Mouse (Mus musculus) hindbrain, embryonic 14.5 days (tissue): Measurements from ENCODE around the gene Rapgef6. TPM values are rescaled to one million over a fixed set of nuclear protein-coding genes. Genes with fewer than 3 reads are reported as not detected.

ENCODE experiments used
- ATAC-seq: fragments of 200-750 bp; cut with Nextera tagmentation; 2 replicates; pipeline ENCODE4 v1.8.0; 2017; ENCODE audit warnings: moderate number of reproducible peaks, mild to moderate bottlenecking, moderate TSS enrichment, moderate library complexity; ENCODE audit not compliant: low FRiP score
- DNase-seq: peaks from one replicate; pipeline ENCODE4 v3.0.0-alpha.2; 2015; ENCODE audit warnings: low spot score
- H3K27ac ChIP-seq: fragments of 300-500 bp; sonication (generic); 2 replicates; pipeline ENCODE4 v1.5.1; 2014; ENCODE audit warnings: mild to moderate bottlenecking, moderate library complexity
- H3K27me3 ChIP-seq: fragments of 300-500 bp; sonication (generic); 2 replicates; pipeline ENCODE4 v1.6.1; 2014; ENCODE audit warnings: mild to moderate bottlenecking, low read length, mixed read lengths; ENCODE audit not compliant: control insufficient read depth, insufficient read depth
- H3K36me3 ChIP-seq: fragments of 300-500 bp; sonication (generic); replicated peaks from 2 replicates; pipeline ENCODE4 v1.6.1; 2014; ENCODE audit not compliant: control insufficient read depth, insufficient read depth
- H3K4me1 ChIP-seq: fragments of 300-500 bp; sonication (generic); replicated peaks from 2 replicates; pipeline ENCODE4 v1.6.1; 2014; ENCODE audit warnings: antibody characterized with exemption, low read length, mixed read lengths; ENCODE audit not compliant: control insufficient read depth, insufficient read depth
- H3K4me2 ChIP-seq: fragments of 300-500 bp; sonication (generic); replicated peaks from 2 replicates; pipeline ENCODE4 v1.6.1; 2014; ENCODE audit warnings: mild to moderate bottlenecking, moderate library complexity
- H3K4me3 ChIP-seq: fragments of 300-500 bp; sonication (generic); replicated peaks from 2 replicates; pipeline ENCODE4 v1.5.1; 2014; ENCODE audit warnings: mild to moderate bottlenecking, low read length
- H3K9ac ChIP-seq: fragments of 300-500 bp; sonication (generic); 2 replicates; pipeline ENCODE4 v1.6.1; 2014
- H3K9me3 ChIP-seq: fragments of 300-500 bp; sonication (generic); 2 replicates; pipeline ENCODE4 v1.6.1; 2016; ENCODE audit warnings: low read length; ENCODE audit not compliant: control insufficient read depth
- WGBS: fragments of 180-500 bp; shearing (Covaris S2); extraction: QIAGEN DNeasy Blood & Tissue Kit; methylation state at CpG from one replicate; pipeline ENCODE4 v1.1.7; 2014; 5-methylcytosine and 5-hydroxymethylcytosine counted together
- polyA plus RNA-seq: library from polyadenylated mRNA; unstranded; fragments of >200 nt; fragmentation: Nextera tagmentation; extraction: Ambion mirVana; gene quantifications from 2 replicates; pipeline ENCODE4 v1.2.1, GENCODE M21; 2014

Rapgef6 gene
- polyA plus RNA-seq, 1 experiment from 2014 or later, result 31.7 TPM

GRCm38 (mm10) chr11:54712849-54713248, 190.2 kb downstream of the Rapgef6 start:
- peaks cover 19% of the 10 kb centered on the region for H3K36me3 ChIP-seq
- 87% methylated on average over 2 of the region's 2 CpGs for WGBS
- H3K27ac ChIP-seq, result no peak overlapping the region
- no peak overlapping the region for H3K9ac ChIP-seq
- no peaks in the 10 kb centered on the region for H3K9me3 ChIP-seq
- H3K4me2 ChIP-seq, result no peak overlapping the region
- no peaks in the 10 kb centered on the region for H3K4me1 ChIP-seq
- ATAC-seq, result no peak
- H3K4me3 ChIP-seq, result no peak overlapping the region
- no peaks in the 10 kb centered on the region for H3K27me3 ChIP-seq
- no peak for DNase-seq

- peaks cover 53% of the 10 kb centered on the region for H3K36me3 ChIP-seq
- H3K27me3 ChIP-seq, result no peaks in the 10 kb centered on the region
- DNase-seq, result no peak
- 77% methylated on average over 3 of the region's 3 CpGs for WGBS
- no peak overlapping the region for H3K27ac ChIP-seq
- H3K4me3 ChIP-seq, result no peak overlapping the region
- H3K9ac ChIP-seq, result no peak overlapping the region
- H3K4me2 ChIP-seq, result no peak overlapping the region
- H3K4me1 ChIP-seq, result no peaks in the 10 kb centered on the region
- ATAC-seq, result no peak
- no peaks in the 10 kb centered on the region for H3K9me3 ChIP-seq
These were observed 195.2 kb downstream of the Rapgef6 start for GRCm38 (mm10) chr11:54717893-54718292.

- no peak overlapping the region for H3K27ac ChIP-seq
- no peak for DNase-seq
- H3K9me3 ChIP-seq, result no peaks in the 10 kb centered on the region
- 82% methylated on average over 3 of the region's 3 CpGs for WGBS
- no peak overlapping the region for H3K4me3 ChIP-seq
- no peaks in the 10 kb centered on the region for H3K4me1 ChIP-seq
- ATAC-seq, result no peak
- no peak overlapping the region for H3K4me2 ChIP-seq
- H3K27me3 ChIP-seq, result no peaks in the 10 kb centered on the region
- H3K9ac ChIP-seq, result no peak overlapping the region
- peaks cover 60% of the 10 kb centered on the region for H3K36me3 ChIP-seq
These were observed 196.0 kb downstream of the Rapgef6 start for GRCm38 (mm10) chr11:54718601-54719000.

- Histone ChIP-seq H3K27me3 (no peaks in the 10 kb centered on the region), H3K9me3 (no peaks in the 10 kb centered on the region), H3K9ac (no peak overlapping the region), H3K4me2 (no peak overlapping the region), H3K36me3 (peaks cover 51% of the 10 kb centered on the region), H3K4me3 (no peak overlapping the region), H3K4me1 (no peaks in the 10 kb centered on the region), H3K27ac (no peak overlapping the region)
- no peak for ATAC-seq
- DNase-seq, result no peak
- WGBS, result 95% methylated on average over 6 of the region's 6 CpGs
These were observed 199.4 kb downstream of the Rapgef6 start for GRCm38 (mm10) chr11:54722057-54722456.

- Histone ChIP-seq H3K9ac (no peak overlapping the region), H3K4me2 (no peak overlapping the region), H3K4me1 (no peaks in the 10 kb centered on the region), H3K9me3 (no peaks in the 10 kb centered on the region), H3K27ac (no peak overlapping the region), H3K27me3 (no peaks in the 10 kb centered on the region), H3K4me3 (no peak overlapping the region), H3K36me3 (peaks cover 54% of the 10 kb centered on the region)
- DNase-seq (peak; percentile 46), ATAC-seq (no peak)
- 88% methylated on average over 4 of the region's 4 CpGs for WGBS
These were observed 201.8 kb downstream of the Rapgef6 start for GRCm38 (mm10) chr11:54724353-54725034.

- ATAC-seq (no peak), DNase-seq (no peak)
- WGBS, result 81% methylated on average over 3 of the region's 3 CpGs
- H3K4me3 ChIP-seq, result no peak overlapping the region
- H3K27me3 ChIP-seq, result no peaks in the 10 kb centered on the region
- H3K4me2 ChIP-seq, result no peak overlapping the region
- no peak overlapping the region for H3K27ac ChIP-seq
- no peaks in the 10 kb centered on the region for H3K4me1 ChIP-seq
- H3K9me3 ChIP-seq, result no peaks in the 10 kb centered on the region
- no peak overlapping the region for H3K9ac ChIP-seq
- peaks cover 35% of the 10 kb centered on the region for H3K36me3 ChIP-seq
These were observed 204.0 kb downstream of the Rapgef6 start for GRCm38 (mm10) chr11:54726571-54727062.

- WGBS, result 74% methylated on average over 5 of the region's 5 CpGs
- Histone ChIP-seq H3K9me3 (no peaks in the 10 kb centered on the region), H3K36me3 (peaks cover 27% of the 10 kb centered on the region), H3K27me3 (no peaks in the 10 kb centered on the region), H3K27ac (no peak overlapping the region), H3K4me2 (no peak overlapping the region), H3K4me1 (no peaks in the 10 kb centered on the region), H3K4me3 (no peak overlapping the region), H3K9ac (no peak overlapping the region)
- no peak for DNase-seq
- ATAC-seq, result no peak
These were observed 204.8 kb downstream of the Rapgef6 start for GRCm38 (mm10) chr11:54727327-54727901.

- Histone ChIP-seq H3K4me3 (no peak overlapping the region), H3K9me3 (no peaks in the 10 kb centered on the region), H3K4me2 (no peak overlapping the region), H3K27me3 (no peaks in the 10 kb centered on the region), H3K36me3 (peaks cover 17% of the 10 kb centered on the region; the same call in 1 of the 2 replicates), H3K27ac (no peak overlapping the region), H3K9ac (no peak overlapping the region), H3K4me1 (no peaks in the 10 kb centered on the region)
- DNase-seq (no peak), ATAC-seq (no peak)
- WGBS, result 85% methylated on average over 2 of the region's 2 CpGs
These were observed 205.7 kb downstream of the Rapgef6 start for GRCm38 (mm10) chr11:54728371-54728770.

- Histone ChIP-seq H3K9ac (no peak overlapping the region), H3K4me3 (no peak overlapping the region), H3K9me3 (no peaks in the 10 kb centered on the region), H3K27me3 (no peaks in the 10 kb centered on the region), H3K4me1 (no peaks in the 10 kb centered on the region), H3K4me2 (no peak overlapping the region), H3K27ac (no peak overlapping the region), H3K36me3 (peaks cover 13% of the 10 kb centered on the region)
- ATAC-seq (no peak), DNase-seq (no peak)
- 93% methylated on average over 3 of the region's 3 CpGs for WGBS
These were observed 206.7 kb downstream of the Rapgef6 start for GRCm38 (mm10) chr11:54729311-54729710.
